Mouse (Mus musculus) hindbrain, postnatal 0 days (tissue): ENCODE measurements around the gene Lmx1a. TPM values are rescaled to one million over a fixed set of nuclear protein-coding genes. Genes with fewer than 3 reads are reported as not detected.

ENCODE experiments used
- ATAC-seq: fragments of 200-750 bp; cut with Nextera tagmentation; 2 replicates; pipeline ENCODE4 v1.8.0; 2017; ENCODE audit warnings: mild to moderate bottlenecking, moderate TSS enrichment, moderate library complexity
- DNase-seq: peaks from one replicate; pipeline ENCODE4 v3.0.0-alpha.2; 2015; ENCODE audit warnings: low spot score
- H3K27ac ChIP-seq: fragments of 300-500 bp; sonication (generic); 2 replicates; pipeline ENCODE4 v1.5.1; 2014; ENCODE audit warnings: mild to moderate bottlenecking
- H3K27me3 ChIP-seq: fragments of 300-500 bp; sonication (generic); 2 replicates; pipeline ENCODE4 v1.6.1; 2014; ENCODE audit warnings: low read length, mixed read lengths; ENCODE audit not compliant: insufficient read depth
- H3K36me3 ChIP-seq: fragments of 300-500 bp; sonication (generic); 2 replicates; pipeline ENCODE4 v1.6.1; 2014; ENCODE audit warnings: low read length, mixed read lengths; ENCODE audit not compliant: insufficient read depth
- H3K4me1 ChIP-seq: fragments of 300-500 bp; sonication (generic); 2 replicates; pipeline ENCODE4 v1.6.1; 2014; ENCODE audit warnings: antibody characterized with exemption, low read length, mixed read lengths; ENCODE audit not compliant: insufficient read depth
- H3K4me2 ChIP-seq: fragments of 300-500 bp; sonication (generic); 2 replicates; pipeline ENCODE4 v1.6.1; 2014; ENCODE audit warnings: low read depth, mild to moderate bottlenecking, low read length, moderate library complexity, mixed read lengths
- H3K4me3 ChIP-seq: fragments of 300-500 bp; sonication (generic); 2 replicates; pipeline ENCODE4 v1.5.1; 2014; ENCODE audit warnings: low read length
- H3K9ac ChIP-seq: fragments of 300-500 bp; sonication (generic); replicated peaks from 2 replicates; pipeline ENCODE4 v1.6.1; 2014; ENCODE audit warnings: mild to moderate bottlenecking, low read length, moderate library complexity, mixed read lengths
- H3K9me3 ChIP-seq: fragments of 300-500 bp; sonication (generic); 2 replicates; pipeline ENCODE4 v1.6.1; 2016; ENCODE audit warnings: low read length, mixed read lengths
- CTCF ChIP-seq: IDR thresholded peaks from 2 replicates; pipeline ENCODE4 v1.5.1; 2016; ENCODE audit warnings: antibody characterized with exemption, control low read depth, low read depth
- WGBS: fragments of 180-500 bp; shearing (Covaris S2); extraction: QIAGEN DNeasy Blood & Tissue Kit; methylation state at CpG from one replicate; pipeline ENCODE4 v1.1.7; 2014; 5-methylcytosine and 5-hydroxymethylcytosine counted together
- polyA plus RNA-seq: library from polyadenylated mRNA; unstranded; fragments of >200 nt; fragmentation: Nextera tagmentation; extraction: Ambion mirVana; gene quantifications from 2 replicates; pipeline ENCODE4 v1.2.1, GENCODE M21; 2015
- total RNA-seq: library from RNA; depleted of rRNA; stranded (reverse); fragments of >200 nt; gene quantifications from 2 replicates; pipeline ENCODE4 v1.2.3, GENCODE M21; 2014

Gene Lmx1a
- total and polyA plus RNA-seq, 2 experiments from 2014 or later, result 5.7 to 12.5 TPM

GRCm38 (mm10) chr1:167815166-167815565 is 126.1 kb downstream of the Lmx1a start:
- no peak overlapping the region for H3K4me3 ChIP-seq
- H3K36me3 ChIP-seq, result no peaks in the 10 kb centered on the region
- no peaks in the 10 kb centered on the region for H3K9me3 ChIP-seq
- no peak overlapping the region for H3K27ac ChIP-seq
- ATAC-seq, result no peak
- H3K9ac ChIP-seq, result no peak overlapping the region
- no peak overlapping the region for H3K4me2 ChIP-seq
- H3K27me3 ChIP-seq, result no peaks in the 10 kb centered on the region
- no peaks in the 10 kb centered on the region for H3K4me1 ChIP-seq
- 75% methylated on average over 4 of the region's 4 CpGs for WGBS
- TF ChIP-seq CTCF, result no peak
- no peak for DNase-seq

- Histone ChIP-seq H3K27ac (no peak overlapping the region), H3K27me3 (no peaks in the 10 kb centered on the region), H3K9me3 (no peaks in the 10 kb centered on the region), H3K4me1 (no peaks in the 10 kb centered on the region), H3K4me3 (no peak overlapping the region), H3K36me3 (no peaks in the 10 kb centered on the region), H3K4me2 (no peak overlapping the region), H3K9ac (no peak overlapping the region)
- 0 out of 2 replicates have a peak, but pooled peaks have one; percentile 40 for ATAC-seq
- peak; percentile 42 for DNase-seq
- 34% methylated on average over 6 of the region's 6 CpGs for WGBS
- no peak for TF ChIP-seq CTCF
These were observed 128.0 kb downstream of the Lmx1a start for GRCm38 (mm10) chr1:167817028-167817427.

- no peak for DNase-seq
- Histone ChIP-seq H3K27me3 (no peaks in the 10 kb centered on the region), H3K27ac (no peak overlapping the region), H3K9ac (no peak overlapping the region), H3K9me3 (no peaks in the 10 kb centered on the region), H3K4me1 (no peaks in the 10 kb centered on the region), H3K36me3 (no peaks in the 10 kb centered on the region), H3K4me2 (no peak overlapping the region), H3K4me3 (no peak overlapping the region)
- WGBS, result 17% methylated on average over 1 of the region's 1 CpGs
- ATAC-seq, result peak; percentile 24; the same call in 1 of the 2 replicates
- TF ChIP-seq CTCF, result no peak
These were observed 128.6 kb downstream of the Lmx1a start for GRCm38 (mm10) chr1:167817616-167818015.

- no peak overlapping the region for H3K27ac ChIP-seq
- no peak overlapping the region for H3K9ac ChIP-seq
- no peaks in the 10 kb centered on the region for H3K9me3 ChIP-seq
- 97% methylated on average over 6 of the region's 6 CpGs for WGBS
- no peaks in the 10 kb centered on the region for H3K27me3 ChIP-seq
- no peak overlapping the region for H3K4me3 ChIP-seq
- H3K4me1 ChIP-seq, result no peaks in the 10 kb centered on the region
- DNase-seq (no peak), ATAC-seq (no peak)
- no peak overlapping the region for H3K4me2 ChIP-seq
- no peaks in the 10 kb centered on the region for H3K36me3 ChIP-seq
- no peak for TF ChIP-seq CTCF
These were observed 131.0 kb downstream of the Lmx1a start for GRCm38 (mm10) chr1:167820031-167820430.

- H3K36me3 ChIP-seq, result no peaks in the 10 kb centered on the region
- WGBS, result 73% methylated on average over 1 of the region's 1 CpGs
These were observed 132.1 kb downstream of the Lmx1a start for GRCm38 (mm10) chr1:167821125-167821524.

GRCm38 (mm10) chr1:167830291-167830690 is 141.3 kb downstream of the Lmx1a start:
- Histone ChIP-seq H3K9me3 (no peaks in the 10 kb centered on the region), H3K4me2 (no peak overlapping the region), H3K36me3 (no peaks in the 10 kb centered on the region), H3K27ac (no peak overlapping the region), H3K4me3 (no peak overlapping the region), H3K9ac (no peak overlapping the region), H3K27me3 (no peaks in the 10 kb centered on the region), H3K4me1 (no peaks in the 10 kb centered on the region)
- ATAC-seq (no peak), DNase-seq (no peak)
- 90% methylated on average over 7 of the region's 7 CpGs for WGBS
- no peak for TF ChIP-seq CTCF

More at GRCm38 (mm10) chr1:167821125-167821524, 132.1 kb downstream of the Lmx1a start:
- Histone ChIP-seq H3K27me3 (no peaks in the 10 kb centered on the region), H3K4me1 (no peaks in the 10 kb centered on the region), H3K27ac (no peak overlapping the region), H3K9me3 (no peaks in the 10 kb centered on the region), H3K9ac (no peak overlapping the region), H3K4me2 (no peak overlapping the region), H3K4me3 (no peak overlapping the region)
- ATAC-seq (no peak), DNase-seq (no peak)
- TF ChIP-seq CTCF, result no peak

DNA sequence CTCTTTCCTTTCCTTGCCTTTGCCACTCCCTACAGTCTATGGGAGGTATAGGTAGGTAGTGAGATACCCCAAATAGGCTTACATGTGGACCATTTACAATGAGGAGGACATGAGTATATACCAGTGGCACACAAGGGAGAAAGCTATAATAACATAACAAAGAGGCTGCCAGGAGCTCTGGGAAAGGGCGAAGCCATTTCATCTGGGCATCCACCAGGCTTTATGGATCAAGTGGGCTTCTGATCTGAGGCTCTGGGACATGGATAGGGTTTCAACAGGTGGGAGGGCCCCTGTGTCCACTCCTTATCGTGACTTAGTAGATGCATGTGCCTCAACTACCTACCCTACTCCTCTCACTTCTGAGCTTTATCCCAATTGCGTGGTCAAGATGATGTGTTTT is 142.6 kb downstream of the Lmx1a start:
- no peak overlapping the region for H3K4me3 ChIP-seq
- H3K27ac ChIP-seq, result no peak overlapping the region
- H3K9ac ChIP-seq, result no peak overlapping the region
- TF ChIP-seq CTCF, result no peak
- H3K9me3 ChIP-seq, result no peaks in the 10 kb centered on the region
- H3K4me2 ChIP-seq, result no peak overlapping the region
- no peaks in the 10 kb centered on the region for H3K4me1 ChIP-seq
- WGBS, result 93% methylated on average over 3 of the region's 3 CpGs
- H3K27me3 ChIP-seq, result no peaks in the 10 kb centered on the region
- no peak for DNase-seq
- H3K36me3 ChIP-seq, result no peaks in the 10 kb centered on the region
- no peak for ATAC-seq
